11 mouse cellular contexts compared by ENCODE assay signal in genomic region chrX:141315795-141316194, GRCm38 (mm10).
"Had no signal": no experiment of that assay in that cellular context is flagged by ENCODE, and none has a peak within 500 bp of the region (broad histone marks: within the 10 kb centered on the region; RNA-seq: fewer than 3 reads in every experiment).

No protein-coding gene starts in this region.

- H3K4me2 ChIP-seq: intestine, embryonic 15.5 days; limb, embryonic 13.5 days; liver, embryonic 11.5 days; neural tube, embryonic 15.5 days had no signal

- H3K36me3 ChIP-seq: intestine, embryonic 15.5 days; limb, embryonic 13.5 days; midbrain, embryonic 10.5 days; neural tube, embryonic 15.5 days had no signal

- H3K4me3 ChIP-seq: intestine, embryonic 15.5 days; limb, embryonic 13.5 days; midbrain, embryonic 10.5 days; myocyte; neural tube, embryonic 15.5 days had no signal

- H3K27ac ChIP-seq: intestine, embryonic 15.5 days; limb, embryonic 13.5 days; midbrain, embryonic 10.5 days; neural tube, embryonic 15.5 days had no signal

- H3K27me3 ChIP-seq: intestine, embryonic 15.5 days had no signal

- H3K9me3 ChIP-seq: intestine, embryonic 15.5 days; limb, embryonic 13.5 days; midbrain, embryonic 10.5 days; neural tube, embryonic 15.5 days had no signal

- ATAC-seq: intestine, embryonic 15.5 days had no signal

- H3K9ac ChIP-seq: intestine, embryonic 15.5 days; limb, embryonic 13.5 days; neural tube, embryonic 15.5 days had no signal

- H3K4me1 ChIP-seq: intestine, embryonic 15.5 days; limb, embryonic 13.5 days; midbrain, embryonic 10.5 days; neural tube, embryonic 15.5 days had no signal

- DNase-seq: left cerebral cortex, postnatal 4 days; lung, postnatal 36 days; midbrain, embryonic 14.5 days; thymus, adult 2 months; thymus, postnatal 25 days had no signal
